Mouse (Mus musculus) midbrain, embryonic 10.5 days (tissue): ENCODE measurements around the gene Fam104a. TPM values are rescaled to one million over a fixed set of nuclear protein-coding genes. Genes with fewer than 3 reads are reported as not detected.
"Not testable (repeated sequence)": the region's sequence is repeated elsewhere in the genome, so short reads cannot be mapped to it uniquely, and the experiment has no call there.

Source experiments
- DNase-seq: peaks from one replicate; pipeline ENCODE4 v3.0.0-alpha.2; 2017; ENCODE audit warnings: low spot score
- H3K27ac ChIP-seq: fragments of 300-500 bp; sonication (generic); replicated peaks from 2 replicates; pipeline ENCODE4 v1.5.1; 2016; ENCODE audit warnings: mild to moderate bottlenecking
- H3K27me3 ChIP-seq: fragments of 300-500 bp; sonication (generic); 2 replicates; pipeline ENCODE4 v1.6.1; 2016; ENCODE audit warnings: low read depth, mild to moderate bottlenecking; ENCODE audit not compliant: poor library complexity, severe bottlenecking
- H3K36me3 ChIP-seq: fragments of 300-500 bp; sonication (generic); 2 replicates; pipeline ENCODE4 v1.6.1; 2016; ENCODE audit warnings: mild to moderate bottlenecking, moderate library complexity
- H3K4me1 ChIP-seq: fragments of 300-500 bp; sonication (generic); 2 replicates; pipeline ENCODE4 v1.6.1; 2016
- H3K4me3 ChIP-seq: fragments of 300-500 bp; sonication (generic); 2 replicates; pipeline ENCODE4 v1.5.1; 2016; ENCODE audit warnings: mild to moderate bottlenecking, moderate library complexity
- H3K9me3 ChIP-seq: fragments of 300-500 bp; sonication (generic); replicated peaks from 2 replicates; pipeline ENCODE4 v1.6.1; 2016; ENCODE audit warnings: mild to moderate bottlenecking
- WGBS: fragments of 180-500 bp; shearing (Covaris S2); methylation state at CpG from one replicate; pipeline ENCODE4 v1.1.7; 2016; 5-methylcytosine and 5-hydroxymethylcytosine counted together
- polyA plus RNA-seq: library from polyadenylated mRNA; unstranded; fragments of >200 nt; fragmentation: Nextera tagmentation; extraction: Ambion mirVana; gene quantifications from 2 replicates; pipeline ENCODE4 v1.2.1, GENCODE M21; 2016

The Fam104a gene
- polyA plus RNA-seq, 1 experiment from 2014 or later = 60.9 TPM

DNA sequence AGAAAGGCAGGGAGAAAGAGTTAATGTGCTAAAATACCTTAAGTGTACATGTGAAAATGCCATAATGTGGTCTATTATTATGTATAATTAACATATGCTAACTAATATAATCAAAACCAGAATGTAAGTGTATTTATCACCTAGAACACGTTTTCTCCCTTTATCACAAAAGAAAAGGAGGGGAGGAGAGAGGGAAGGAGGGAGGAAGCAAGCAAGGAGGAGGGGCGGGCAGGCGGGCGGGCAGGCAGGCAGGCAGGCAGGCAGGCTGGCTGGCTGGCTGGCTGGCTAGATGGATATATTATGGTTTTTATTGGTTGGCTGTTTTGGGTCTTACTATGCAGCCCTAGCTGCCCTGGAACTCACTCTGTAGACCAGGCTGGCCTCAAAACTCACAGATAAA lies 14.2 kb downstream of the Fam104a start:
- H3K4me3 ChIP-seq = no peak overlapping the region
- H3K27ac ChIP-seq = no peak overlapping the region
- no peak for DNase-seq
- 89% methylated on average over 4 of the region's 4 CpGs for WGBS
- no peaks in the 10 kb centered on the region for H3K27me3 ChIP-seq
- H3K36me3 ChIP-seq = peaks cover 87% of the 10 kb centered on the region
- peaks cover 15% of the 10 kb centered on the region for H3K4me1 ChIP-seq
- H3K9me3 ChIP-seq = no peaks in the 10 kb centered on the region

DNA sequence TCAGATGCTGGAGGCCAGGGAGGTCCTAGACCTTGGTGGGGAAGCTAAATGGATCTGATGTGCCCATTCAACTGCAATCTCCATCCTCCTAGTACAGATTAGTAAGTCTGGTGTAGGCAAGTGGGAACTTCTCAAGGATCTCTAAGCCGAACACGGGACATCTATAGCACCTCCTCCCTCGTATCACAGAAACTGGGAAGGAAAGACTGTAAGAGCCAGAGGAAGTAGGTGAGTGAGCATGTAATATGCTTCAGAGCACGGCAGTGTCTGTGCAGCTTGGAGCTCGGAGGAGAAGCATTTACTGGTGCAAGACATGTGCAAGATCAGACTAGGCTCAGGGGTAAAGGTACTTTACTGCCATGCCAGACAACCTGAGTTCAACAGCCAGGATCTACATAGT lies 15.1 kb downstream of the Fam104a start:
- H3K27me3 ChIP-seq = no peaks in the 10 kb centered on the region
- peaks cover 15% of the 10 kb centered on the region for H3K4me1 ChIP-seq
- H3K9me3 ChIP-seq = no peaks in the 10 kb centered on the region
- no peak for DNase-seq
- H3K36me3 ChIP-seq = peaks cover 86% of the 10 kb centered on the region
- no peak overlapping the region for H3K4me3 ChIP-seq
- H3K27ac ChIP-seq = no peak overlapping the region
- 95% methylated on average over 5 of the region's 5 CpGs for WGBS

DNA sequence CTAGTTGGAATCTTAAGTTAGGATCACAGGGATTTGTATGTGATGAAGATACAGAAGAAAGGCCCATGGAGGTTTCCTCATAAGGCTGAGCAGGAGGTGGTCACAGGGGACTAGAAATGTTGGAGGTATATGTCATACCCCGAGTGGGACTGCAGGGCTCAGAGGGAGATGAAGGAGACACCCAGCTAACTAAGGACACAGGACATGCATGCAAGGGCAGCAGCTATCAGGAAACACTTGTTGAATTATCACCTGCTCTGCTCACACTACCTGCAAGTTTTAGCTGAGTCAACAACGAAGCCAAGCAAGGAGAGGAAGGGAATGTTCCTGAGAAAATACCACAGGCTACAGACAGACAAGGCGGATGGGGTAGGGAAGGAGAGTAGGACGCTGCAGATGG lies 16.3 kb downstream of the Fam104a start:
- Histone ChIP-seq H3K27me3 (no peaks in the 10 kb centered on the region), H3K36me3 (peaks cover 86% of the 10 kb centered on the region), H3K9me3 (no peaks in the 10 kb centered on the region), H3K27ac (no peak overlapping the region), H3K4me3 (no peak overlapping the region), H3K4me1 (peaks cover 15% of the 10 kb centered on the region)
- 89% methylated on average over 4 of the region's 4 CpGs for WGBS
- DNase-seq = no peak

DNA sequence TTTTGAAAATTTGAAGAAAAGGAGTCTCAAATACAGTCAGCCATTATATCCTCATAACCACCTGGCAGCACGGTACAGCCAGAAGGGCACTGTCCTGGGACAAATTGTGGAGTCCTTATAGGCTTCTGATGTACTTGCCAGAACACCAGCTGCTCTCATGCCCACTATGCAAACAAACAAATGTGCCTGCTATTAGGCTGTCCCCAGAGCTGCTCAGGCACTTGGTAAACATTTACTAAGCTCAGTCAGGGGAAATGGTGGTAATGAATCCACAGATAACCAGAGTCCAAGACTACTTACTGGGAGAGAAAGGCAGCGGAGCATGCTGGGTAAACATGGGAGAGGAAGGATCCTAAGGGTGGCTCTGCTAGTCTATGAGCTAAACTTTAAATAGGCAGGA lies 16.8 kb downstream of the Fam104a start:
- H3K27ac ChIP-seq = no peak overlapping the region

DNA sequence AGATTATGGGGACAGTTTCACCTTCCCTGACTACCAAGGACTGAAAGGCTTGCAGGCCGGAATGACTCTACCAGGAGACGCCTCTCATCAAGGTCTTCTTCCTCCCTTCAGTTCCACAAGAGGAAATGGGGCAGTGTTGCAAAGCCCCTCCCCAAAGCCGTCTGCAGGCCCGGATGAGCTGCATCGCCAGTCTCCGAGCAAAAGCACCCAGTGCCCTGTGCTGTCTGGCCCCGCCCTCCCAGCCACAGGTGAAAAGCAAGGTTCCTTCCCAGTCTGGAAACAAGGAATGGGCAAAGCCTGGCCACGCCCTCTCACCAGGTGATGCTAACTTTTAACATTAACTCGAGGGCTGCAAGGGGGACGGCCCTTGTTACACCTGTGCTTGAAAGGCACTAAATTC lies 17.3 kb downstream of the Fam104a start:
- H3K4me1 ChIP-seq = peaks cover 15% of the 10 kb centered on the region
- H3K27ac ChIP-seq = no peak overlapping the region
- peaks cover 86% of the 10 kb centered on the region for H3K36me3 ChIP-seq

More for the DNA sequence above, 16.8 kb downstream of the Fam104a start:
- 92% methylated on average over 2 of the region's 2 CpGs for WGBS
- DNase-seq = no peak
- no peaks in the 10 kb centered on the region for H3K9me3 ChIP-seq
- H3K4me1 ChIP-seq = peaks cover 15% of the 10 kb centered on the region
- H3K27me3 ChIP-seq = no peaks in the 10 kb centered on the region
- peaks cover 86% of the 10 kb centered on the region for H3K36me3 ChIP-seq
- no peak overlapping the region for H3K4me3 ChIP-seq

DNA sequence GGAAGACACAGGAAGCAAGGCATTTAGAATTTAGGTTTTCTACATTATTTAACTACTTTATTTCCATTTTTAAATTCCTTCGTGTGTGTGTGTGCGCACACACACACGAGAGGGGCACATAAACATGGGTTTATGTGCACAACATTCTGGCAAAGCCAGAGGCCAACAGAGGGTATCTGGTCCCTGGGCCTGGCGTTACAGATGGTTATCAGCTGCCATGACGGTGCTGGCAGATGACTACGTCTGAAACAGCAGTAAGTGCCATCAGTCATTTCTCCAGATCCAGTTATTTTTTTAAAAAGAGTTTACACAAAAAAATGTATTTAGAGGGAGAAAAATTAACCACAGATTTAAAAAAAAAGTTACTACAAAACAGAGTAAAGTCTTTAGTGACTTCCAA lies 17.8 kb downstream of the Fam104a start:
- H3K27me3 ChIP-seq = no peaks in the 10 kb centered on the region
- no peak for DNase-seq
- no peaks in the 10 kb centered on the region for H3K9me3 ChIP-seq
- H3K36me3 ChIP-seq = peaks cover 86% of the 10 kb centered on the region
- H3K4me1 ChIP-seq = peaks cover 15% of the 10 kb centered on the region
- H3K4me3 ChIP-seq = no peak overlapping the region
- WGBS = 95% methylated on average over 6 of the region's 6 CpGs
- H3K27ac ChIP-seq = no peak overlapping the region

More for the DNA sequence above, 17.3 kb downstream of the Fam104a start:
- Histone ChIP-seq H3K4me3 (no peak overlapping the region), H3K9me3 (no peaks in the 10 kb centered on the region), H3K27me3 (no peaks in the 10 kb centered on the region)
- 69% methylated on average over 10 of the region's 10 CpGs for WGBS
- no peak for DNase-seq

DNA sequence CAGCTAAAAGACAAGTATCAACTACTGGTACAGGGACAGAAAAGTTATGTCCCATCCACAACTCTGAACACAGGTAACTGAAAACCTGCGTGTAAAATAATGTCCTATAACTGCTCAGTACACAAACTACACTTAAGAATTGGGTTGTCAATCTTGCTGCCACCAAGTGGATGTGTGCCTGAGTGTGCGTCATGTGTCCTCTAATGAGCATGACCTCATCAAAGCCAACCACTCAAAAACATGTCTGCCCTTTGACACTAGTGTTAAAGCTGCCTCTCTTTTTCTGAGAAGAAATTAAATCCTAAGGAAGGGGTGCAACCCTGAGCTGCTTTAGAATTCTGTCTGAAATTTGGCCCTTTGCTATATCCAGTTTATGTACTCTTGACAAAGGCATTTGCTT lies 19.7 kb downstream of the Fam104a start:
- 79% methylated on average over 2 of the region's 2 CpGs for WGBS
- no peak for DNase-seq
- H3K36me3 ChIP-seq = peaks cover 88% of the 10 kb centered on the region

DNA sequence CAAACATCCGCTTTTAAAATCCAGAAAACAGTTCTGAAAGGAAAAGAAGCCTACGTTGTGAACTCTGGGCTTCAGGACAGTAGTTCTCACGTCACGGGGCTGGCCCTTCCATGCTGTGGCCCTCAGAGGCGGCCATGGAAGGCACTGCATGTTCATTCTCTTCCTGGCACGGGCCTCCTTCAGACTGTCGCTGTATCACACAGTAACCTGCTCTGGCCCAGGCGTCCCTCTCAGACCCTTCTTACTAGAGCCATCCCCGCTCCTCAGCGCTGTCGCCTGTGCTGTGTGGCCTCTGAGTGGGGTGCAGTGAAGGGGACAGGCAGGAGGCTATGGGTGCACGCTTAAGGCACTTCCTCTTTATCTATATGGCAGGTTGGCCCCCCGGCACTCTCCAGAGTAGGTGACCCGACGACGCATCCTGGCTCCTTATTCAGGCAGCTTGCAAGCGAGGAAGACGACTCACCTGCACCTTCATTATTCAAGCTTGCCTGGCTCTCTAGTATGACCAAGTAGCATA lies 22.1 kb downstream of the Fam104a start:
- 95% methylated on average over 18 of the region's 18 CpGs for WGBS
- Histone ChIP-seq H3K27me3 (no peaks in the 10 kb centered on the region), H3K9me3 (no peaks in the 10 kb centered on the region), H3K4me1 (peaks cover 4% of the 10 kb centered on the region), H3K4me3 (no peak overlapping the region), H3K27ac (no peak overlapping the region), H3K36me3 (peaks cover 89% of the 10 kb centered on the region)
- no peak for DNase-seq

More for the DNA sequence above, 19.7 kb downstream of the Fam104a start:
- H3K4me1 ChIP-seq = peaks cover 15% of the 10 kb centered on the region
- no peaks in the 10 kb centered on the region for H3K27me3 ChIP-seq
- H3K4me3 ChIP-seq = no peak overlapping the region
- H3K9me3 ChIP-seq = no peaks in the 10 kb centered on the region
- H3K27ac ChIP-seq = no peak overlapping the region

DNA sequence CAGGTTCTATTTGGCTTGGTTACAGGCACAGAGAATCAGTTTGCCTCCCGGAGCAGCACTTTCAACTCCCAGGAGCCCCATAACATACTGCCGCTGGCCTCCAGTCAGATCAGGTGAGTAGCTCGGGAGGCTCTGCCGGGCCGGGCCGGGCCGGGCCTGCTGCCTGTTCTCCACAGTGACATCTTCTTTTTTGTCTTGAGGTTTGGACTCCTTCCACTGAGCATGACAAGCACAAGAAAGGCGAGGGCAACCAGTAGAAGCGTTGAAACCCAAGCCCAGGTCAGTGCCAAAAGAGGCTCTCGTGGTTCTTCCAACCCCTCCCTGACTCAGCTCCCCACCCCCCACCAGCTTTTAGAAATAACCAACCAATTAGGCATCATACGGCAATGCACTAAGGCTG lies 23.0 kb downstream of the Fam104a start:
- H3K4me1 ChIP-seq = no peaks in the 10 kb centered on the region
- no peaks in the 10 kb centered on the region for H3K27me3 ChIP-seq
- DNase-seq = no peak
- H3K27ac ChIP-seq = no peak overlapping the region
- H3K9me3 ChIP-seq = no peaks in the 10 kb centered on the region
- no peak overlapping the region for H3K4me3 ChIP-seq
- 95% methylated on average over 11 of the region's 11 CpGs for WGBS
- peaks cover 94% of the 10 kb centered on the region for H3K36me3 ChIP-seq

DNA sequence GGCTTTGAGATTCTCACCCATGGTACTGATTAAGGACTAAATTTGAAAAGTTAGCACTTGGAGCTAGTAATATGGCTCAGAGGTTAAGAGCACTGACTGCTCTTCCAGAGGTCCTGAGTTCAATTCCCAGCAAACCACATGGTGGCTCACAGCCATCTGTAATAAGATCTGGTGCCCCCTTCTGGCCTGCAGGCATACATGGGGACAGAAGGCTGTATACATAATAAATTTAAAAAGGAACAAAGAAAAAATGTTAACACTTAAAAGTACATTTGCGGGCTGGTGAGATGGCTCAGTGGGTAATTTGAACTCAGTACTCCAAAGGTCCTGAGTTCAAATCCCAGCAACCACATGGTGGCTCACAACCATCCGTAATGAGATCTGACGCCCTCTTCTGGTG lies 23.7 kb downstream of the Fam104a start:
- peaks cover 99% of the 10 kb centered on the region for H3K36me3 ChIP-seq
- WGBS = 97% methylated on average over 3 of the region's 3 CpGs

DNA sequence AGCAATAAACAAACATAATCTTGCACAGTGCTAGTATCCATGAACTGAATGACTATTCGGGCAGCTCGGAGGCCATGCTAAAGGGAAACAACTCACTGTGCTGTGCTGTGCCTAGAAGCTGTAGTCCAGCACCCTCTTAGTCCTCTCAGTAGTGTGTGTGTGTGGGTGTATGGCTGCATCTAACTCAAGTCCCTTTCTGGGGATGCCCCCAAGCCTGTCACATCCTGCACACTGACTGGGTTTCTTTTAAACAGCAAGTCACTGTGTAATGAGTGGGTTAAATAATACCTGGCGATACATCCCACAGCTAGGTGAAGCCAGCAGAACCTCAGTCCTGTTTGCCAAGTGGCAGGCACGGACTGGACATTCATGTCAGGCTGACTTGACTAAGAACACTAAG lies 25.2 kb downstream of the Fam104a start:
- no peak for DNase-seq
- Histone ChIP-seq H3K36me3 (peaks cover 100% of the 10 kb centered on the region), H3K9me3 (no peaks in the 10 kb centered on the region), H3K27ac (no peak overlapping the region), H3K4me3 (no peak overlapping the region), H3K27me3 (no peaks in the 10 kb centered on the region), H3K4me1 (no peaks in the 10 kb centered on the region)
- WGBS = 91% methylated on average over 4 of the region's 4 CpGs

More for the DNA sequence above, 23.7 kb downstream of the Fam104a start:
- not testable (repeated sequence) for H3K4me1 ChIP-seq, H3K27me3 ChIP-seq, H3K27ac ChIP-seq, H3K9me3 ChIP-seq, DNase-seq, H3K4me3 ChIP-seq

DNA sequence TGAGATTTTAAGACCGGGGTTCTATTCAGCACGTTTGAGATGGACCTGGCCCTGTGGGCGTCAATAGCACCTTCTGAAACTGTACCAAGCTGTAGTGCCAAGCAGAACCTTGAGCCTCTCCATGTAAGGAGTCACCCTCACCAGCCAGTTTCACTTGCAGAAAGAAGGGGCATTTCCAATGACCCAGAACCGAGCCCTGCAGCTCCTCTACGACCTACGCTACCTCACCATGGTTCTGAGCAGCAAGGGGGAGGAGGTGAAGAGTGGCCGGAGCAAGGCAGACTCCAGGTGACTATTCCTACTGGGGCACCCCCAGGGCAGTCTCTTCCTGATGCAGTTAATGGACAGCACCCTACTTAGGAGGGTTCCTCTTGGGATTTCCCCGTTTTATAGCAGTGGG lies 25.6 kb downstream of the Fam104a start:
- peaks cover 100% of the 10 kb centered on the region for H3K36me3 ChIP-seq
- no peak overlapping the region for H3K27ac ChIP-seq
- no peak overlapping the region for H3K4me3 ChIP-seq
- H3K27me3 ChIP-seq = no peaks in the 10 kb centered on the region
- WGBS = 93% methylated on average over 8 of the region's 8 CpGs
- no peak for DNase-seq
- H3K4me1 ChIP-seq = no peaks in the 10 kb centered on the region
- H3K9me3 ChIP-seq = no peaks in the 10 kb centered on the region

DNA sequence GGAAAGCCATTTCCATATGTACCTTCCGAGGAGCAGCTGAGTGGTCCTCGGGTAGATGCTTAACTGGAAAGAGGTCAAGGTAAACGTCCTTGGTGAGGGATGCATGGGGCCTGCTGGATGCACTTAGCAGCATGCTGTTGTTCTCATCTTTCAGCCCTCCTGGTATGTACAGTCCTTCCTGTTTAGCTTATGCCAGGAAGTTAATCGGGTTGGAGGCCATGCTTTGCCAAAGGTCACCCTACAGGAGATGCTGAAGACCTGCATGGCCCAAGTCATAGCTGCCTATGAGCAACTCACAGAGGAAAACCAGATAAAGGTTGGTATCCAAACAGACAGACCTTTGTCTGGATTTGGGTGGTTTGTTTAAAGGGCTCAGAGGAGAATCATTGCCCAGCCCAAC lies 26.7 kb downstream of the Fam104a start:
- H3K9me3 ChIP-seq = no peaks in the 10 kb centered on the region
- H3K27me3 ChIP-seq = no peaks in the 10 kb centered on the region
- H3K4me3 ChIP-seq = no peak overlapping the region
- WGBS = 75% methylated on average over 4 of the region's 4 CpGs
- H3K36me3 ChIP-seq = peaks cover 100% of the 10 kb centered on the region
- H3K27ac ChIP-seq = no peak overlapping the region
- peaks cover 9% of the 10 kb centered on the region for H3K4me1 ChIP-seq
- DNase-seq = no peak

DNA sequence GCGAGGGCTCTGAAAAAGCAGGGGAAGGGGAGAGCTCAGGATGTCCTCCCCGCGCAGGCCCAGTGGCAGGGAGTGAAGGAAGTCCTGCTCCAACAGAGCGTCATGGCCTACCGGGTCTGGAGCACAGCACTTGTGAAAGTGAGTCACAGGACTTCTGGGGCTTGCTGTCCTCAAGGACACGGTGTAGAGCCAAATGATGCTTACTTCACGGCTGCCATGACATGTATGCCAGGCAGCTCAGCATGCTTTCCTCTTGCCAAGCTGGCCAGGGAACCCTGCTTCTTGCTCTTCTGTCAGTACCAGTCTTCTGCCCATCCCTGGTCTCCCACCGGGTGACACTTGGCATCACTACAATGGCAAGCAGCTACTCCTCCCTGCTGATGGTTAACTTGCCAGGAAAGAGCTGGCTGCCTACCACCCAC lies 27.4 kb downstream of the Fam104a start:
- H3K27me3 ChIP-seq = no peaks in the 10 kb centered on the region
- no peak overlapping the region for H3K4me3 ChIP-seq
- H3K4me1 ChIP-seq = peaks cover 16% of the 10 kb centered on the region
- no peak overlapping the region for H3K27ac ChIP-seq
- H3K36me3 ChIP-seq = peaks cover 100% of the 10 kb centered on the region
- no peak for DNase-seq
- 91% methylated on average over 8 of the region's 8 CpGs for WGBS
- no peaks in the 10 kb centered on the region for H3K9me3 ChIP-seq
